Mouse (Mus musculus) right cerebral cortex, postnatal 10 days (tissue): ENCODE results near the gene Itga9.

Source experiments
- DNase-seq, 2 experiments: peaks; one replicate each; pipeline ENCODE4 v3.0.0; 2021; ENCODE audit warnings: low spot score in 2 of 2

The Itga9 gene

DNA sequence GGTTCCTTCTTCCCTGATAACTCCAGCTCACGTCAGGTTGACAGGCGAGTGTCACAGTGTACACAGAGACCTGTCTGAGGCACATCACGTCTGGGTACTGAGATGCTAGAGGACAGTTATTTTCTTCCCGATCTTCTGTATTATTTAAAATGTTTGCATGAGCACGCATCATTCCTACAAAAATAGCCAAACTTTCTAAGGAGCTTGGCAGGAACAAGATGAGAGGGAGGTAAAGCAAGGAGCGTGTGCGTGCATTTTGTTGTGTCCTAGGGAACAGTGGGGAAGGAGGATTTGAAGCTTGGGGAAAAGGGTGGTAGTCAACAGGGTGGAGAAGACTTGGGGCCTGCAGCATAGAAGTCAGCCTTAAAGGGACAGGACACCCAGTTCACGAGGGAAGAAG is 342.6 kb downstream of the Itga9 start:
- DNase-seq: no peak

DNA sequence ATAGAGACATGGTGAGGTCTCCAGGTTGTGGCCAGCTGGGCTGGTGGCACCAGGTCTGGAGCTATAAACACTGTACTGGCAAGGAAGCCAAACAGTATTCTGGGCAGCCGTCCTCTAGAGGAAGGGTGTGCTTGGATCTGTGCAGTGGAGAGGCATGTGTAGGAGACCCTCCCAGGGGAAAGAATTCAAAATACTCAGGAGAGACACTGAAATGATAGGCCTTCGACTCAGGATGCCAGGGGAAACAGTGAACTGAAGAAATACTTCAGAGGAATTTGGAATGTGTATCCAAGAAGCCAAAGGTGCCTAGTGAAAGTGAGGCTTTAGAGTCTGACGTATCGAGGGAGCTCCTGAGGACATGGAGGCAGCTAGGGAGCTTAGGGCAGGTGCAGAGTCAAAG is 343.2 kb downstream of the Itga9 start:
- DNase-seq: no peak

DNA sequence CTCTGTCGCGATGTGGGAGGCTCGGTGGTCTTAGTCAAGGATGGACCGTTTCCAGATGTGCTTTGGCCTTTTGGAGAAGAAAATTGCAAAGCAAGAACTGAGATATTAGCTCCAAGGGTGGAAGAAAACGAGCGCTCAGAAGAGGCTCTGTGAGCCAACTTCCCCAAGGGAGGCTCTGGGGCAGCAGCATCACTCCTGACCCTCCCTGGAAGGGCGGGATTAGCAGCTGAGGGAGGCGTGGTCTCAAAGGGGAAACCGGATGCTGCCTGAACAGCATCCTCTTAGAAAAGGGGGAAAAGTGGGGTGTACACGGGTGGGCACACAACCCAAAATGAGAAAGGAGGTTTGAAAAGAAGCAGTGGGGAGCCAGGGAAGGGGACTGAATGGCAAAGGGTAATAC is 343.6 kb downstream of the Itga9 start:
- no peak for DNase-seq
